ENCODE assay signal across 8 mouse cellular contexts in the genomic region with DNA sequence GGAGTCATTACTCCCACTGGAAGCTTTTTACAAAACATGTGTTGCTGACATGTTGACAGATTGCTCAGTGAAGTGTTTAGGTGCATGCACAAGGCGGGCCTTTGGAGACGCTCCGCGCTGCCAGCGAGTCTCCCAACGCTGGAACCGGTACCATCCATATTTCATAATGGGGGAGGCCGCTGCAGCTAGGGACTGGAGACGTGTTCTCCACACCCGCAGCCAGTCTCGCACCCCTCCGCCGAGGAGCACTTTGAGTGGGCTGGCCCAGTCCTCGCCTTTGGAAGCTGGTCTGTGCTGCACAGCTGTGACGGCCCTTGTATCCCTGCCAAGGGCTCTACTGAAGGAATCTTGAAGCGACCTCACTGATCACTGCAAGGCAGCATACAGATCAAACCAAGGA.
A peak's percentile ranks its signal among the peaks of the same experiment; 100 is the strongest.
DNase-seq lines count a peak whose midpoint lies in the region; ATAC-seq lines count a peak whose summit lies in the region.

No protein-coding gene starts in this region.

- intact Hi-C loops in heart, postnatal 25 days (cut with DNase I): no loop called here

- DNase-seq in adrenal gland, postnatal 14 days: peak; percentile 68
- no peak for DNase-seq in adrenal gland, postnatal 25 days
- DNase-seq in forelimb bud, embryonic 11.5 days (ENCODE audit: low read depth, low spot score): peak; percentile 91
- peak; percentile 53 for DNase-seq in heart, postnatal 25 days (ENCODE audit: low spot score)
- peak; percentile 54 to 63 for DNase-seq in layer of hippocampus, adult 8-10 months (ENCODE audit: low spot score in 2 of 2)
- peak; percentile 59 for DNase-seq in lung, postnatal 14 days
- peak; percentile 63 to 70 for DNase-seq in right cerebral cortex, adult 2 months (ENCODE audit: low spot score in 2 of 2)

- ATAC-seq in activated CD4-positive, CD25-positive, alpha-beta regulatory T cell, adult 4 months: no peak
